Mouse (Mus musculus) forebrain, embryonic 11.5 days (tissue): Measurements from ENCODE around the gene Hoxc6. TPM values are rescaled to one million over a fixed set of nuclear protein-coding genes. Genes with fewer than 3 reads are reported as not detected.

ENCODE experiments used
- ATAC-seq: fragments of 200-750 bp; cut with Nextera tagmentation; replicated peaks from 2 replicates; pipeline ENCODE4 v1.8.0; 2017; ENCODE audit warnings: moderate TSS enrichment; ENCODE audit not compliant: low FRiP score
- DNase-seq: peaks from one replicate; pipeline ENCODE4 v3.0.0-alpha.2; 2017; ENCODE audit warnings: low spot score
- H3K27ac ChIP-seq: fragments of 300-500 bp; sonication (generic); 2 replicates; pipeline ENCODE4 v1.5.1; 2014; ENCODE audit warnings: low read depth, low read length
- H3K27me3 ChIP-seq: fragments of 300-500 bp; sonication (generic); 2 replicates; pipeline ENCODE4 v1.6.1; 2014; ENCODE audit warnings: mild to moderate bottlenecking, low read length, mixed read lengths; ENCODE audit not compliant: control insufficient read depth, insufficient read depth
- H3K36me3 ChIP-seq: fragments of 300-500 bp; sonication (generic); 2 replicates; pipeline ENCODE4 v1.6.1; 2014; ENCODE audit warnings: mild to moderate bottlenecking, low read length, moderate library complexity, mixed read lengths; ENCODE audit not compliant: control insufficient read depth, insufficient read depth
- H3K4me1 ChIP-seq: fragments of 300-500 bp; sonication (generic); replicated peaks from 2 replicates; pipeline ENCODE4 v1.6.1; 2014; ENCODE audit warnings: low read length, mixed read lengths; ENCODE audit not compliant: control insufficient read depth, insufficient read depth
- H3K4me2 ChIP-seq: fragments of 300-500 bp; sonication (generic); 2 replicates; pipeline ENCODE4 v1.6.1; 2014; ENCODE audit warnings: low read depth, mild to moderate bottlenecking, low read length, moderate library complexity, mixed read lengths; ENCODE audit not compliant: severe bottlenecking
- H3K4me3 ChIP-seq: fragments of 300-500 bp; sonication (generic); 2 replicates; pipeline ENCODE4 v1.5.1; 2014; ENCODE audit warnings: low read depth, low read length
- H3K9ac ChIP-seq: fragments of 300-500 bp; sonication (generic); 2 replicates; pipeline ENCODE4 v1.6.1; 2014; ENCODE audit warnings: low read length
- H3K9me3 ChIP-seq: fragments of 300-500 bp; sonication (generic); 2 replicates; pipeline ENCODE4 v1.6.1; 2016; ENCODE audit warnings: low read length, mixed read lengths; ENCODE audit not compliant: control insufficient read depth
- WGBS: fragments of 180-500 bp; shearing (Covaris S2); extraction: QIAGEN DNeasy Blood & Tissue Kit; methylation state at CpG from one replicate; pipeline ENCODE4 v1.1.7; 2014; 5-methylcytosine and 5-hydroxymethylcytosine counted together
- polyA plus RNA-seq: library from polyadenylated mRNA; unstranded; fragments of >200 nt; fragmentation: Nextera tagmentation; extraction: Ambion mirVana; gene quantifications from 2 replicates; pipeline ENCODE4 v1.2.1, GENCODE M21; 2014

Hoxc6 gene
- polyA plus RNA-seq, 1 experiment from 2014 or later = not detected

DNA sequence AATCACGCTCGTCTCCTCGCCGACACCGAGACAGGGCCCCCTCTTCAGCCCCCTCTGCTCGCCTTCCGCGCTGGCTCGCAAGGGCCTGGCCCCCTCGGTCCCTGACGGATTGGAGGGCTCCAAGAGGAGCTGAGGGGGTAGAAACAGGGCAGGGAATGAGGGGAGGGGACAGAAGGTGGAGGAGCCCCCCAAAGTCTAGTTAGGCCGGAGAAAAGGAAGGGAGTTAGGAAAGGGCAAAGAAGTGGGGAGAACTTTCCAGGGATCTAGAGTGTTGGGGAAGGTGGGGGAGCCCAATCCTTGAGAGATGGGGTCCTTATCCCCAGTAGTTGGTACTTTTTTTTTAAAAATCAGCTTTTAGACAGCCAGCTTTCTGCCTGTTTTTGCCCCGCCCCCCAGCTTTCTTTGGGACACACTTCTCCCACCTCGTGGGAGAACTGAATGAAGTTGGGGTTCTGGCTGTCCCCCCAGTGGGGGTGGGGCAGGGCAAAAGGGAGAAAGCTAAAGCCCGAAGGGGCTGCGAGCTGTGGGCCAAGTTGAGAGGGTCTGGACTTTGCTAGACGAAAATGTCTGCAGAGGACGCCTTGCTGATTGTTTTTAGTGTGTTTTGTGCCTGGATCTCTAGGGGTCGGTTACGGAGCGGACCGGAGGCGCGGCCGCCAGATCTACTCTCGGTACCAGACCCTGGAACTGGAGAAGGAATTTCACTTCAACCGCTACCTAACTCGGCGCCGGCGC lies 12.2 kb downstream of the Hoxc6 start:
- H3K9ac ChIP-seq = no peak overlapping the region
- no peak overlapping the region for H3K4me2 ChIP-seq
- H3K4me3 ChIP-seq = no peak overlapping the region
- peaks cover 99% of the 10 kb centered on the region for H3K27me3 ChIP-seq
- no peak overlapping the region for H3K27ac ChIP-seq
- under 1% methylated on average over 31 of the region's 31 CpGs for WGBS
- no peaks in the 10 kb centered on the region for H3K9me3 ChIP-seq
- ATAC-seq (no peak), DNase-seq (no peak)
- no peaks in the 10 kb centered on the region for H3K4me1 ChIP-seq
- no peaks in the 10 kb centered on the region for H3K36me3 ChIP-seq

DNA sequence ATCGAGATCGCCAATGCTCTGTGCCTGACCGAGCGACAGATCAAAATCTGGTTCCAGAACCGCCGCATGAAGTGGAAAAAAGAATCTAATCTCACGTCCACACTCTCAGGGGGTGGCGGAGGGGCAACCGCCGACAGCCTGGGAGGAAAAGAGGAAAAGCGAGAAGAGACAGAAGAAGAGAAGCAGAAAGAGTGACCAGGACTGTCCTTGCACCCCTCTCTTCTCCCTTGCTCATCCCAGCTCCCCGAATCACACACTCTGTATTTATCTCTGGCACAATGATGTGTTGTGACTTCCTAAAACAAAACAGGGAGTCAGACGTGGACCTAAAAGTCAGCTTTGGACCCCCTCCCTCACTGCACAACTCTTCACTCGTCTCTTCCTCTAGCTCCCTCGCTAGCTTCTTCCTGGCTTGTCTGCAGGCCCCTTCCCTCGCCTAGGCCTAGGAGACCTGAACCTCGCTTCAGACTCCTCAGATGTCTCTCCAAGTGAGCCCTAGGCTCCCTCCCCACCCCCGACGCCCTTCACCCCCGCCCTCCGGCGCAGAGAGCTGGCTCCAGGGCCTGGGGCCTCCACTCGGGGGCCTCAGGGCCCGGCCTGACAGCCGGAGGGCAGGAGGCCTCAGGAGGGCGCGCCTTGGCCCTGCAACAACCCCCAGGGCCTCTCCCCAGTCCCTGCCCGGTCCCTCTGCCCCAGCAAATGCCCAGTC lies 12.9 kb downstream of the Hoxc6 start:
- Histone ChIP-seq H3K36me3 (no peaks in the 10 kb centered on the region), H3K4me2 (no peak overlapping the region), H3K9ac (no peak overlapping the region), H3K9me3 (no peaks in the 10 kb centered on the region), H3K27me3 (peaks cover 99% of the 10 kb centered on the region), H3K4me1 (no peaks in the 10 kb centered on the region), H3K27ac (no peak overlapping the region), H3K4me3 (no peak overlapping the region)
- ATAC-seq (no peak), DNase-seq (no peak)
- WGBS = 2% methylated on average over 28 of the region's 28 CpGs

DNA sequence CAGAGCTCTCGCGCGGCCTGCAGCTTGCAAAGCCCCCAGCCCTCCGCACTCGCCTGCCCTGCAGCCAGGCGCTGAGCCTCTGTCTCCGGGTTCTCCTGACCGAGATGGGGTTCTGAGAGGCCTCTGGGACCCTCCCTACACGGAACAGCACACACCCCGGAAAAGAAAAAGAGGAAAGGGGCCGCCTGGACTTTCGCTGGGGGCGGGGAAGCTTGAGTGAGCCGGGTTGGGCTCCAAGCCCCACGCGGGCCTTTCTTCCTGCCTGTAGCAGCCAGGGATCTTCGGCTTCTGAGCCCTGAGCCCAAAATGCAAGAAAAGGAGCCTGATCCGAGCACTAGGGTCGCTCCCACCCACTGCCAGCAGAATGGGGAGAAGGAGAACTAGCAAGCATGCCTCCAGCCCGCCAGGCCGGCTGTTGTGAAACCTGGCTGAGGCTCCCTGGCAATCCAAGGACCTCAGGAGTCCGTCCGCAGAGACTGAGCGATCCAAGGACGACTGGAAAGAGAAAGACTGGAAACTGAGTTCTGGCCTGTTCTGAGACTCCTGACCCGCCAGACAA lies 13.9 kb downstream of the Hoxc6 start:
- H3K4me3 ChIP-seq = no peak overlapping the region
- H3K27me3 ChIP-seq = peaks cover 99% of the 10 kb centered on the region
- H3K4me2 ChIP-seq = no peak overlapping the region
- no peaks in the 10 kb centered on the region for H3K9me3 ChIP-seq
- DNase-seq (no peak), ATAC-seq (no peak)
- no peak overlapping the region for H3K27ac ChIP-seq
- no peak overlapping the region for H3K9ac ChIP-seq
- H3K36me3 ChIP-seq = no peaks in the 10 kb centered on the region
- H3K4me1 ChIP-seq = no peaks in the 10 kb centered on the region
- under 1% methylated on average over 26 of the region's 26 CpGs for WGBS

DNA sequence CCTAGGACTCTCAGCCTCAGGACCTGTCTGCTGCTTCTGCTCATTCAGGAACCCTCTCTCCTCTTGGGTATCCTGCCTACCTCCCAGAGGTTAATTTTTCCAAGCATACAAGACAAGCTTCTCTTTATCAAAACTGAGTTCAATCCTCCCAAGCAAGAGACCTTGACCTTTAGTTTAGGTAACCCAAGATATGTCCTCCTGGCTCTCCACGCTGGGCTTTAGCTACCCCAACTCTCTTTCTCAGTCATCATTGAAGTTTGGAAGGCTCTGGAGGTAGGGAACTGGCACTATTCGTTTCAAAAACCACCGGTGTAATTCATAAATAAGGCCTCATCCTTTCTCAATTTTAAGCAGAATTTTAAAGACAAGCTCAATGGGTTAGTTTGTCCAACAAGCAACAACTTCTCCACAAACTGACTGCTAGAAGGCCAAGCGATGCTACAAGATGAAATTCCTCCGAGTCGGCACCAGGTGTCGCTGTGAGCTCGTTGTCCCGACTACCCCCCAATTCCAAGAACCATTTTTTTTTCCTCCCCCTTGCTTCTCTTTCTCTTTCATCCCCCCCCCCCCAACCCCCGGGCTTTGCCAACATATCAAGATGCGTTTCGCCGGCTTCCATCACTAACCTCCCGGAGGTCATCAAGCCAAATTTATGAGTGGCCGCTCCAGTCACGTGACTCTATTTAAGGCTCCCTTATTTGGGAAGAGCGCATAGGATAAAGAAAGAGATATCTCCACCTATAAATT lies 15.4 kb downstream of the Hoxc6 start:
- peak; percentile 75 for DNase-seq
- Histone ChIP-seq H3K27me3 (peaks cover 99% of the 10 kb centered on the region), H3K4me1 (no peaks in the 10 kb centered on the region), H3K9me3 (no peaks in the 10 kb centered on the region), H3K4me3 (no peak overlapping the region), H3K27ac (no peak overlapping the region), H3K9ac (no peak overlapping the region), H3K4me2 (no peak overlapping the region), H3K36me3 (no peaks in the 10 kb centered on the region)
- ATAC-seq = no peak
- WGBS = 4% methylated on average over 17 of the region's 17 CpGs

DNA sequence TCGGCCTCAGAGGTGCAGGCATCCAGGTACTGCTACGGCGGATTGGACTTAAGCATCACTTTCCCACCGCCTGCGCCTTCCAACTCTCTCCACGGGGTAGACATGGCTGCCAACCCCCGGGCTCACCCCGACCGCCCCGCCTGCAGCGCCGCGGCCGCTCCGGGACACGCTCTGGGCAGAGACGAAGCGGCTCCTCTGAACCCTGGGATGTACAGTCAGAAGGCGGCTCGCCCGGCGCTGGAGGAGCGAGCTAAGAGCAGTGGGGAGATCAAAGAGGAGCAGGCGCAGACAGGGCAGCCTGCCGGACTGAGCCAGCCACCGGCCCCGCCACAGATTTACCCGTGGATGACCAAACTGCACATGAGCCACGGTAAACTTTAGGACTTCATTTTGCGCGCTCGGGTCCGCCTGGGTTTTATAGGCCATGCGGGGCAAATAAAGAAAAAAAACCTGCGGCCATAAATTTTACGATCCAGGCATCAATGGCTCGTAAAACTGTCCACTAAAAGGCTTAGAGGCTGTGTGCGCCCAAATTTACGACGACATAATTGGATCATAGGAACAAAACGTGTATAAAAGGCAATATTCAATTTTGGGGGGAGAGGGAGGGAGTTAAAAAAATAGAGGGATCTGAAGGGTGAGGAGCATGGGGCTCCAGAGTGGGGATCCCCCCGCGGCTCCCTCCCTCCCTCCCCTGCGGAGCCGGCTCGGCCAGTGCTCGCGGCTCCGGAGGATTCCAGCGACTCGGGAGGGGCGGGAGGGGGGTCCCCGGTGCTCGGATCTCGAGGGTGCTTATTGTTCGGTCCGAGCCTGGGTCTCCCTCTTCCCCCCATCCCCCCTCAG lies 16.3 kb downstream of the Hoxc6 start:
- Histone ChIP-seq H3K4me3 (no peak overlapping the region), H3K9me3 (no peaks in the 10 kb centered on the region), H3K27me3 (peaks cover 99% of the 10 kb centered on the region), H3K4me1 (no peaks in the 10 kb centered on the region), H3K36me3 (no peaks in the 10 kb centered on the region), H3K9ac (no peak overlapping the region), H3K27ac (no peak overlapping the region), H3K4me2 (no peak overlapping the region)
- ATAC-seq (peak; percentile 39; the same call in 1 of the 2 replicates), DNase-seq (peak; percentile 68)
- under 1% methylated on average over 57 of the region's 57 CpGs for WGBS

DNA sequence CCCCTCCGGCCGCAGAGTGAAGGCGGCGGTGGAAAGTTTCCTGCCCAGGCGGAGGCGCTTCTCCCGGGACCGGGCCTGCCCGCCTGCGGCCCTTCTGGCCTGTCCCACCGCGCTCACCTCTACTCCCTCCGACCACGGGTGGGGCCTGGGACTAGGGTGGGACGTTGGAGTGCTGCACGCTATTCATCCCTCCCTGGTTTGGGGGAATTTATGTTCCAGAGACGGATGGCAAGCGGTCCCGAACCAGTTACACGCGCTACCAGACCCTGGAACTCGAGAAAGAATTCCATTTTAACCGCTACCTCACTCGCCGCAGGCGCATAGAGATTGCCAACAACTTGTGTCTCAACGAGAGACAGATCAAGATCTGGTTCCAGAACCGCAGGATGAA lies 16.9 kb downstream of the Hoxc6 start:
- Histone ChIP-seq H3K4me3 (no peak overlapping the region), H3K27ac (no peak overlapping the region), H3K4me1 (no peaks in the 10 kb centered on the region), H3K4me2 (no peak overlapping the region), H3K9ac (no peak overlapping the region), H3K27me3 (peaks cover 99% of the 10 kb centered on the region), H3K9me3 (no peaks in the 10 kb centered on the region), H3K36me3 (no peaks in the 10 kb centered on the region)
- 1% methylated on average over 26 of the region's 28 CpGs for WGBS
- ATAC-seq (no peak), DNase-seq (peak; percentile 60)

DNA sequence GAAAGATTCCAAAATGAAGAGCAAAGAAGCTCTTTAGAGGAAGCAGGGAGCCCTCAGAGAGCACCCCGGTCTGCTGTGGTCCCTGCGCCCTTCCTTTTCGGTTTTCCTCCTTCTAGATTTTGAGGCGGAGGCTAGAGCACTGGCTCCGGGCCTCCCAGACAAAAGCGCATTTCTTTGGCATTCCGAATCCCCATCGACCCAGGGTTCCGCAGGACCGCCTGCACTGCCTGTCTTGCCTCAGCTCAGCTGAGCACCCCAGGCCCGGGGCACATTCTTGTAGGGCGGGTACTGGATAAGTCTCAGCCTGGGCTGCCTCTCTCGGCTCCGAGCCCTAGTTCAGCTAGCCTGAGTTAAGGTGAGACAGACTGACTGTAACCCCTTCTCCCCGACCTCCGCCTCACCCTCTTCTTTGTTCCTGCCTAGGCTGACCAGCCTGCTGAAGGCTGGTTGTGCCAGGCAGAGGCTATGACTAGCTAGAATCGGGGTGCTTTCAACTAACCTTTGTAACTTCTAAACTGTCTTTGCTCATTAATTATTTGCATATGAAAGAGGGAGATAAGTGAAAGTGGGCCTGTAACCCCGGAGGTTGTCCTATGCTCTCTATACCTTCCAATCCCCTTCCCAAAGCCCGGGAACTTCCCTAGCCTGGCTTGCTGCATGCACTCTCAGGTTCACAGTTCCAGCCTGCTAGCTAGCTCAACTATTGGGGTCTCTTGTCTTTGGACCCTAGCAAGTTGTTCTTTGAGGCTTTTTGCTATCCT lies 17.5 kb downstream of the Hoxc6 start:
- Histone ChIP-seq H3K27me3 (peaks cover 99% of the 10 kb centered on the region), H3K36me3 (no peaks in the 10 kb centered on the region), H3K4me1 (no peaks in the 10 kb centered on the region), H3K9ac (no peak overlapping the region), H3K27ac (no peak overlapping the region), H3K4me3 (no peak overlapping the region), H3K4me2 (no peak overlapping the region), H3K9me3 (no peaks in the 10 kb centered on the region)
- WGBS = 2% methylated on average over 19 of the region's 19 CpGs
- ATAC-seq (no peak), DNase-seq (peak; percentile 64)
